Mouse (Mus musculus): ENCODE results near the gene 1810062G17Rik.

The 1810062G17Rik gene

DNA sequence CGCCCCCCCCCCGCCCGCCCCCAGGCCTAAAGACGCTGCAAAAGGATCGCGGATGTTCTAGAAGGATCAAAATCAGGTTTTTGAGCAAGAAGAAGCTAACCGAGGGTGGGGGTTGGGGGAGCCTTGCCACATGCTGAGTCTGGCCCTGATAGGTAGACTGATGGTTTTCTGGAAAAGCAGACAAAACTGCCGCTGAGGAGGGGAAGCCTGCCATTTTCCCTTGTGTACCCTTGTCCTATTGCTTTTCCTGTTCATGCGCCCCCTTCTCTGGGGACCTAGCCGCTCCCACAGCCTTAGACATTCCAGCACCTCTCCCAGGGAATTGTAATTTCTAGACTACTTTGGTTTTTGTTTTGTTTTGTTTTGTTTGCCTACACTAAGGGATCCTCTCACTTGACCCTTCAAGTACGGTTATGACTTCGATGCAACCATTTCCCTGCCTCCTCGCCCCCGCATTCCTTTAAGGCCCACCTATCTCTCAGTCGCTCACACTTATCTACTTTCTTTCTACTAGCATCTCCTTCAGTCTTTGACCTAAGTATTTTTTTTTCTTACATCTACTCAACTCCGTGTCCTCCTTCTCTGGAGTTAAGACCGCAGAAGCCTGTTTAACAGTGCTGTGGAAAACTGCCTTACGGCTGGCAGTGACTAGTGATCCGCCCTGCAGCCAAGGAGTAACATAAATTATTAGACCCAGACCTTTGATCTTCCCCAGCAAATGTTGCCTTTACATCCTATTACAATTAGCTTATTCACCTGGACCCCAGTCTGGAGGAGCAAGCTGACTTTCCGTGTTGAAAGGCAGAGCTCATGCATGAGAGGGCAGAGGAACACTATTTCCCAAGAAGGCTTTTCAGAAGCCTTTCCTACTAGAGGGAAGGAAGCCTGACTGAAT lies 771 bp downstream of the 1810062G17Rik start:
- no peak for DNase-seq (ENCODE audit: low read depth, low spot score)

DNA sequence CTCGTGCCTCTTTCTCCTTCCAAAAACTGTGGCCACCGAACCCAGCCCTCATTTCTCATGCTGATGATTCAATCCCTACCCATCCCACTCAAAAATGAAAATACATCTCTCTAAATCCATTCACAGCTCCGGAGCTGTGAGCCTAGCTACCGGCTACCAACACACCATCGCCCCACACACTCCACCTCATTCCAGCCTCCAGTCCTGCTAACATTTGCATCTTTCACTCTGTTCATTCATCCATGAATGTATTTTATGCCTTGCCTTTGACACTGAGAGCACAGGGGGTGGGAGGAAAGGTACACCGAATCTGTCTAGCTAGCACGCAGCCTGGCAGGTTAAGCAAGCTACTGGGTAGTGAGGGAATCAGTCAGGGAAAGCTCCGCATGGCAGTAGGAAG lies 3.0 kb downstream of the 1810062G17Rik start:
- DNase-seq (ENCODE audit: low read depth, low spot score) = no peak

DNA sequence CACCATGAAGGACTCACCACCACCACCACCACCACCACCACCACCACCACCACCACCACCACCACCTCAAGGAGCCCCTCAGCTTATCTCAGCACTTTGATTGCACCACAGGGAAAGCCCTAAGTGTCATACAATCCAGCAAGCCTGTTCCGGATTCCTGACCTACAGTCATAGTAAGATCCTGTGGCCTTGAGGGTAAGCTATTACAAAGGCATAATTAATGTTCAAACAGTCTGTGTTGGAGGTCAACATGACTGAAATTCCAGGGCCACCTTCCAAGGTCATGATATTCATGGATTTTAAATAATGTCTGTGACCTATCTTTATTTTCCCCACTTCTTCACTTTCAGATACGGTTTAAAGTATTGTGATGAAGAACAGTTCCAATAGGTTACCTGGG lies 4.7 kb downstream of the 1810062G17Rik start:
- DNase-seq (ENCODE audit: low read depth, low spot score) = no peak

DNA sequence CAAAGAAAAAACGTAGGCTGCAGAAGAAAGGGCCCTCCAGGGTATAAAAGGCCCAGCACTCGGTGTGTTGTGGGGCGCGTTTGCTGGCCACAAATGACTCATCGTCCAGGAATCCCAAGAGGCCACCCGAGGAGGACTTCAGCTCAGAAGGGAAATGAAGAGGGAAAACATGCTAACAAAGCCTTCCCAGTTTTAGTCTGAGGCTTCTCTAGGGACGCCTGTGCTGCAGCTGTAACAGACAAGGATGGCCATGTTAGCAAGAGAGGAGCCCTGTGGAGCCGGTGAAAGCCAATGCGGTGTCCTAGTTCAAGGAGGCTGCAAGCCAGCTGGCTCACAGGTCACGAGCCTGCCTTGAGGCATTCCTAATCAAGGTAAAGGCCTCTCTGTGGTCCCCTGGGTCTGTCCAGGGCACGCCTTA lies 6.0 kb downstream of the 1810062G17Rik start:
- DNase-seq (ENCODE audit: low read depth, low spot score) = peak; percentile 50

DNA sequence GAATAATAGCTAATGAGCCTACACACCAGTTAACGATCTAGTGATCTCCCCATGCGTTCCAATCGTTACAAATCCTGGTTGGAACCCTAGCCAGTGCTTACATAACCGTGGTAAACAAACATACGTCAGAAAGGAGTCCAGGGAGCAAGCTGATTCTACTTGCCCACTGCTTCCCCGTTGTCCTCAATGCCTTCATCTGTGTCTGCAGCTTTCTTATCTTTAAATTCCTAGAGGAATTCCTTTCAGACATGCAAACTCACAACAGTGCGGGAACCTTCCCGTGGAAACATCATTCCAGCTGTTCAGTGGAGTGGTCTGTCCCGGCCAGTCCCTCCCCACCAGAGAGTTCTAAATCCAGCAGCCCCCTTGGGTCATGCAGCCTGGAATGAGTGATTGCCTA lies 7.2 kb downstream of the 1810062G17Rik start:
- DNase-seq (ENCODE audit: low read depth, low spot score) = no peak

DNA sequence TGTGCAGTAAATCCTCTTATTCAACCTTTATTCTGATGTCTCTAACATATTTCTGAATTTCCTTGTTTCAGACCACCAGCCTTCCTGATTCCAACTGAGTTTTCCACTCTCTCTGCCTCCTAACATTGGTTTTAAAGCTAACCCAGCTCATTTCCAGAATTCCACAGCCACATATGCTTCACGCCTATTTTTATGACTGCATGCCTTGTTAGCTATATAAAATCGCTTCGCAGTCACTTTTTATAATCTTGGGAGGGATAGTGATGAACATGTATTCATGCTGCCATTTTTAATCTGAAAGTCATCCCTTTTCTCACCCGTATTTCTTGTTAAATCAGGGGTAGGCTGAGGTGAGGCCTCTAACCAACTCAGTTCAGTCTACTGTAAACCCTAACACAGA lies 8.6 kb downstream of the 1810062G17Rik start:
- DNase-seq (ENCODE audit: low read depth, low spot score) = no peak

DNA sequence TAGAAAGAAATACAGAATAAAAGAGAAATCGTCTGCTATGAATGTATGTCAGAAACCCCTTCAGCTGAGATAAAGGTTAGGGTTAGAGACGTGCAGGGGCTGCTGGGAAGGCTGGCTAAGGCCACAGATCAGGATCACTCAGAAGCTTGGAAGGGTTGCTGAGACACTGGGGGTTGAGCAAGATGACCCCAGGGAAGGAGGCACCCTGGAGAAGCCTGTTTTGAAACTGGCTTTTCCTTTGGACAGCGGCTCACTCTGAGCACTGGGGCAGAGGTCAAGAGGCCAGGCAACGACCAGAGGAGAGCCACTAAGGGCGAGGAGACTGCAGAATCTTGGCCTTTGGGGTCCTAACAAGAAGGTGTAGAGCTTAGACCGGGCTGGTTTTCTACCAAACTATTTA lies 10.4 kb downstream of the 1810062G17Rik start:
- DNase-seq (ENCODE audit: low read depth, low spot score) = no peak

DNA sequence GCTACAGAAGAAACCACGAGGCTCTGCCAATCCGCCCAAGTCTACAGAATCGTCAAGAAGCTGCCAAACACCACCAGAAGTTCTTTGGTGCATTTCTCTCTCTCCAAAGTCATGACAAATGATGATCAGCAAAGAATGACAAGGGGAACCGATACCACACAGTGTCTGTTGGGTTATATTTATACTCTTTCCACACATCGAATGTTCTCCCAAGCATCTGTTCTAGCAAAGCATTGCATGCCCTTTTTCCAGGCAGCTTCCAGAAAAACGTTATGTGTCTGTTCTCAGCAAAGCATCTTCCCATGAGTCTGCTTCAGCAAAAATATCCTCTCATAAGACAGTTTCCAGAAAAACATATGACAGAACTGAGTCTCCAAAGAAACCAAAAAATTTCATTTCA lies 11.1 kb downstream of the 1810062G17Rik start:
- DNase-seq (ENCODE audit: low read depth, low spot score) = no peak

DNA sequence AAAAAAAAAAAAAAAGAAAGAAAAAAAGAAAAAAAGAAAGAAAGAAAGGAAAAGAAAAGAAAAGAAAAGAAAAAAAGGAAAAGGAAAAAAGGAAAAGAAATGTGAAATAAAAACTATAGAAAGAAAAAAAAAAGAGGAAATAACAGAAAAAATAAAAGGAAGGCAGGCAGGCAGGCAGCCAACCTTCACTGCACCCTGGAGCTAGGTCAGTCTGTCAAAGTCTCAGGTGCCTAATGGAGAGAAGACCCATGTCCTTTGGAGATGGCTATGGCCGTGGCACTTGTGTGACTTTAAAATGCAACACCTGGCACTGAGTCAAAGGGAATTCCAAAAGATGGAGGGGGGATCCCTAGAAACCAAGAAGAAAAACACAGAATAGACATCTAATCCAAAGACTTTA lies 12.6 kb downstream of the 1810062G17Rik start:
- DNase-seq (ENCODE audit: low read depth, low spot score) = no peak

DNA sequence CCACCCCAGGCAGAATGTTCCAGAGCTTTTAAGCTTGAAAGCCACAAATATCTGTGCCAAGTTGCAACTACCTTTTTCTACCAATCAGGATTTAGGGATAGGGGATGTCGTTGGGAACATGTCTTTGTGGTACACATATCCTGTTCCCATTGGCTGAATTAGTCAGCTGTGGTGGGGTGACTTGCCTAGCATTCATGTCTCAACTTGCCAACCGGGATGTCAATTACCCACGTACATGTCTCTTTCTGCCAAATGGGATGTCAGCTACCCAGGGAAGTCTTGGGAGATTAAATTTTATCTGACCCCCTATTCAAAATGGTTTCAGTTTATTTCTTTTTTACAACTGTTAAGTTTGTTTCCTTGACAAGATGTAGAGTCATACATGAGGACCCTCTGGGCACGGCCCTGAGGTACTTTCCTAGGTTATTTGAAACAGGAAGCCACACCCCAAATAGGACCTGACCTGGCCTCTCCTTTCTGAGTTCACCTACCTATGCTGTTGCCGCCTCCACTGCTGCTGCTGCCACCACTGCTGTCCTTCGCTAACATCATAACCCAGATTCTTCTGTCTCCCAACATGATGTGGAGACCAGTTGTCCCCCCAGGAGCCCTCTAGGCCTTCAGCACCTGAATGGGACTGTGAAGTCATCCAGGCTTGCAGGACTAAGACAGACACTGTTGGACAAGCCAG lies 13.3 kb downstream of the 1810062G17Rik start:
- DNase-seq (ENCODE audit: low read depth, low spot score) = no peak

DNA sequence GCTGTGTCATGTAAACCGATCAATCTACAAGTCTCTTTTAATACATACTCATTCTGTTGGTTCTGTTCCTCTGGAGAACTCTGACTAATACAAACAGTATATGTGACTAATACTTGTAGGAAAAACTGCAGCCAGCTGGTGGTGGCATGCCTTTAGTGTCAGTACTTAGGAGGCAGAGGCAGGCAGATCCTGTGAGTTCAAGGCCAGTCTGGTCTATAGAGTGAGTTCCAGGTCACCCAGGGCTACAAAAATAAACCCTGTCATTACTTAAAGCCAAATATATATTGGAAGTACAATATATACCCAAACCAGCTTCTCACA lies 13.8 kb downstream of the 1810062G17Rik start:
- DNase-seq (ENCODE audit: low read depth, low spot score) = no peak

DNA sequence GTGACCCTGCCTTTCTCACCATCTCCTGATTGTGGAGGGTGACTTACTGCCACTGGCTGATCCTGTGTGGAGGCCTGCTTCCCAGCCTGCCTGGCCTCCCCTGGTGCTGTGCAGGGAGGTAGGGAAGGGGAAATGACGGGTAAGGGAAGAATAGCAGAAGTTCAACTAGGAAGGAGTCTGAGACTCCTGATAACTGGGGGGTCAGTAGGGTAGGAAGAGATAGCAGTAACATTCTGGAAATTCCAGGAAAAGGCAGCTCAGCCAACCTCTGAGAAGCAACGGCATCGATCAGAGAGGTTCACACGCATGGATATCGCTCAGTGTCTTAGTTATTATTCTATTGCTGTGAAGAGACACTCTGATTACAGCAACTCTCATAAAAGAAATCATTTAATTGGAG lies 15.8 kb downstream of the 1810062G17Rik start:
- no peak for DNase-seq (ENCODE audit: low read depth, low spot score)

DNA sequence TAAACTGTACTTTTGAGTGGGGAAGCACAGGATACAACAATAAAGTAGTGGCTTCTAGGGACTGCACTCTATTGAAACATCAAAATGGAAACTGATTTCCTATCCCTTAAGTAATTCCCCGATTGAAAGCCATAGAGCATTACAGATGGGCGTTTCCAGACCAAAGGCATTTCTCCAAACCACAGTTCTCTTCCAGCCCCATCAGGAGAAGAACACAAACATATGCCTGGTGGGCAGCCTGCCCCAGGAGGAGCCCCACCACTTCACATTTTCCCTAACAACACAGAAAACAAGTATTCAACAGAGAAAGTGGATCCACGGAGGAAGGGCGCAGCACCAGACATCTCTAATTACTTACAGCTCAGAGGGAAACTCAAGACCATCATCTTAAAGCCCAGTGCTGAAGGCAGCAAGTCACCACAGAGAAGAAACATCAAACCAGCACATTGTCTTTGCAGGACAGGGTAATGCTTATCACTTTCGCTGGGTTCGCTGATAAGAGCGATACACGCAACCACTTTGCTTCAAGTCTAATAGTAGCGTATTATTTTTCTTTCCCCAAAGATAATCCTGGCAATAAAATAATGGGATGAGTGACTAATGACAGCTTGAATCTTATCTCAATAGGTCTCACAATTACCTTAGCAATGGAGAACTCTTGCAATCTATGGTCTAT lies 17.1 kb downstream of the 1810062G17Rik start:
- no peak for DNase-seq (ENCODE audit: low read depth, low spot score)

DNA sequence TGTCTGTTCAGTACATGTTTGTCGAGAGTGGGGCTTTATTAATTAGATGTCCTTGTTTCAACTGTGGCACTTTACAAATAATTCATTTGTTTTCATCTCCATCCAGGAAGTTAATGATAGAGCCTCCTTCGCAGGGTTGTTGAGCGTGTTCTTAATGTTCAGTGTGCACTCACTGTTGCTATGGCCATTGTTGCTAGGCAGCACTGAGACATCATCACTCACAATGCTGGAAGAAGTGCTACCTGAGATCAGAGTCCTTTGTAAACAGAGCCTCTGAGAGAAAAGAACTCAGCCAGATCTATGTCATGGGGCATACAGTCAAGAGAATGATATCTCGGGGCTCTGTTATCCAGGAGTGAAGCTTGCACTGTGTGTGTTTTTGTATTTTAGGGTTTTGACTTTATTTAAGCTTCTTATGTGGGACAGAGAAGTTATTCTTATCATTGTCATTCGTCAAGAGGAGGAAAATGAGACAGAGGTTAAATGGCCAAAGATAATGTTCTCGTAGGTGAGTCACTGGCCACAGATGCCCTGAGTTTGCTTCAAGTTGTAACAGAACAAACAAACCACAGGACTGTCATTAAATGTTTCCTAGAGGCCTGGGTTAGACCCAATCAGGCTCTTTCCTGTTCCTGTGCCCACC lies 18.0 kb downstream of the 1810062G17Rik start:
- DNase-seq (ENCODE audit: low read depth, low spot score) = no peak

DNA sequence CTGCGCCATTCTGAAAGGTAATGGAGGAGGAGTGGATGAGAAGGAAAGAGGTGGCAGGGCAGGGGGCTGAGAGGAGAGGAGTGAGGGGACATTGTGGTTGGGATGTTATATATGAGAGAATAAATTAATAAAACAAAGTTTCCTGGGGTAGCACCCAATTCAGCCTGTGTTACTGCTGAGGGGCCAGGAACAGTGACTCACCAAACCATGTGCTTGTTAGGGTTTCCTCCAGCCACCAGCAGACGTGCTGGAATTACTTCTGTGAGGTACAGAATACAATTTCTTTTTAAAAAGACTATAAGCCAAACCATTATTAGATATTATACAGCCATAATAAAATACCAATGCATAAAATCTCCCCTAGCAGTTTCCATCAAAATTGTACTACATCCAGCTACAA lies 18.9 kb downstream of the 1810062G17Rik start:
- no peak for DNase-seq (ENCODE audit: low read depth, low spot score)

DNA sequence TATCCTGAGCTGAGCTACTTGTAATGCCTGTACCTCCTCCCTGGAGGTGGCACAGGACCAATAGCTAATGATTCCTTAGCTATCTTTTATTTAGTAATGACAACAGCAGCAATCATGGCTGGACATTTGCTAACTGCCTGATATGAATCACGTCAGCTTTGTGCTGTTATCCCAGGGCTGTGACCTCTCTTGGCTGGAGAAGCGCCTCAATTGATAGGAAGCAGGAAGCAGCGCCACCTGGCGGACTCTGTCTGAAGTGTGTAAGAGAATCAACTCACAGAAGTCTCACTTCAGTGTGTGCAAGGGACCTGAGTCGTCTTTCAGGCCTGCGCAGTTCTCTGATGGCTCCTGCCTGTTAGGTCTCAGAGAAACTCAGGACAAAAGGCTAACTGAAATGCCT lies 19.7 kb downstream of the 1810062G17Rik start:
- peak; percentile 75 for DNase-seq (ENCODE audit: low read depth, low spot score)

DNA sequence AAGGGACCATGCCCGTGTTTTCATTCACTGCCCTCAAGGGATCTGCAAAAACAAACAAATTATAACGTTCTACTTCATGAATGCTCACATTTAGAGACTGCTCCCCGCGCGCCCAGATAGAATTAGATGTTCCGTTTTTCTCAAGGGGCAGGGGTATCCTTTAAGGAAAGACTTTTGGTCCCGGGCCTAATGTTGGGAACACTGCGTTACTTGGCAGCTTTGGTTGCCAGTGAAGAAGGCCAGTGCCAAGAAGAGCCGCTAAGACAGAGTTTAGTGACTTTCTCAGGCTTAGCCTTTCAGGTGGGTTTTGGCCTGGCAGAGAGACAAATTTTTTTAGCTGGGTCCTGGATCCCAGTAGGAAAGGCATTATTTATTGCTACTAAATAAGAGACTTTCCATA lies 20.5 kb downstream of the 1810062G17Rik start:
- no peak for DNase-seq (ENCODE audit: low read depth, low spot score)

DNA sequence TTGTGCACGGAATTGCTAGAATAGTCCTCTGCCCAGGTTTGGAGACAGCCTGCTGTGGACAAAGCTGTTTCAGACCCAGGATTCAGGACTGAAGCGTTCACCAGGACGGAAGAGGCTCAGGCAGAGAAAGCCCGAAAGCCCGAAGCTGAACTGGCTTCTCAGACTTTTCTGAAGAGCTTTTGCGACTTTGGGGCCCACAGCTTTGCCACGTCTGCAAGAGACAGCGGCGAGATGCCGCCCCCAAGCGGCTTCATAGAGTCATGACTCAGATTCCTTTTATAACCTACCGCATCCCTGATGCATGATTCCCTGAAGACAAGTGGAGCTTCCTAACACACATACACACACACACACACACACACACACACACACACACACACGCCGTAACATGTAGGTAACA lies 21.0 kb downstream of the 1810062G17Rik start:
- peak; percentile 62 for DNase-seq (ENCODE audit: low read depth, low spot score)

DNA sequence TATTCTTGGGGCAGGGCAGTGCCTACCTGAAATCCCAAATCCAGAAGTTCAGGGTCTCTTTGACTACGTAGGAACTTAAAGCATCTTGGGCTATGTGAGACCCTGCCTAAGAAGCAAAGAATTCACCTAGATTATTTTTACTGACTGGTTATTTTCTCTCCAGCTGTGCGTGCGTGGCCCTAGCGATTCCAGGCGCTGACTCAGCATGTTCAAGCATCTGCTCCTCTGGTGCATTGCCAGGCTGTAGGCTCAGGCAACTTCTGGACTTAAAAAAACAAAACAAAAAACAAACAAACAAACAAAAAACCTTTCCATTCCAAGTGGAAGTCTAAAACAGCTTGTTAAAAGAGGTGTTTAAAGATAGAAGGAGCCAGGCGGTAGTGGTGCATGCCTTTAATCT lies 22.5 kb downstream of the 1810062G17Rik start:
- no peak for DNase-seq (ENCODE audit: low read depth, low spot score)

DNA sequence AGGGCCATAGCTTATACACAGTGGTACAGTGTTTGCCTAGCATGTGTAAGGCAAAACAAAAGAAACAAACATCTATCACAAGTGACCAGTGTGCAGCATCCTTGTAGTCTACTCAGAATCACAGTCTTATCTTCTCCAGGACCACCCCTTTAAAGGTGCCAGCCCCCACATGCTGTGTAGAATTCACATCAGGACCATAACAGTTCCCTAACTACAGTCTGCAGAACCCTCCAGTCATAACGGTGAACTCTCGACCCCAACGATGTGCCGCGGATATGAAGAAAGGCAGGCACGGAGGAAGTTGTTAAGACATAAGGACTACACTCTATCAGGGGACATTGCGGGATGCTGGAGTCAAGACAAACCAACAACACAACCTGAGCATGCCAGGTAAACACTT lies 23.7 kb downstream of the 1810062G17Rik start:
- DNase-seq (ENCODE audit: low read depth, low spot score) = no peak

DNA sequence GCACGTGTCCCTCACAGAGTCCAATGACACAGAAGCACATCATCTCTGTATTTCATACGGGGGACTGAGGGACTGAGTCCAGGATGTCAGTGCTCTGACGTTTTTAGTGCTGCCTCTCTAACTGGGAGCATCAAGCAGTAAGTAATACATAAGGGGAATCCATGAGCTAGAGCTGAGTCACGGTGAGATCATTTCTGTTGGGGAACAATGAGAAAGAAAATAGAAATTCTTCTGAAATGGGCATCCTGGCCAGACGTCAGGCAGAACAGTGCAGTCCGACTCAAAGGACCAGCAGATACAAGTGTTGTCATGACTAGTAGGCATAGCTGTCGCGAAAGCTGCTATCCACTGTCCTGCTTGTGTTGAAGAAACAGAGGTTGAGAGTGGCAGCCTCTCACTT lies 25.2 kb downstream of the 1810062G17Rik start:
- DNase-seq (ENCODE audit: low read depth, low spot score) = no peak

DNA sequence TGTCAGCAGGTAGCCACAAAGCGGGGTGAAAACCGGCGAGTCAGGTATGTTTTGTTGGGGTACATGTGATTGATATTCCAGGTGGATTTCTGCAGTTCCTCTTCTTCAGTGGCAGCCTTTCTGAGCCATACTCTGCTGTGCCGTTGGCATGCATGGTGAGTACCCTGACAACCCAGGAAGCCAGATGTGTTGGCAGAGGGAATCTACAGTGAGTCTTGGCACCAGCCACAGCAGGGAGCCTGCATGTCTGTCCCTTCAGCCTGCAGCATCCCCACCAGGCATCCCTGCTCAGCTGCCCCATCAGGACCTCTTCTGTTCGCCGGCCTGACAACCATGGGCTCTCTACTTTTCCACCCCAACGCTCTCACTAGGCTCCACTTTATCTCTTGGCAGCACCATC lies 25.8 kb downstream of the 1810062G17Rik start:
- no peak for DNase-seq (ENCODE audit: low read depth, low spot score)
